Mouse (Mus musculus) thymus, adult 2 months (tissue): ENCODE measurements at regions not wholly inside any gene's neighbourhood (a gene's known extent, or its start where the extent isn't known, plus 50 kb on each side); places are given as distances from the start of the nearest gene placed in this dataset.

Source experiments
- CTCF ChIP-seq: fragments of 200-500 bp; IDR thresholded peaks from 2 replicates; pipeline ENCODE4 v1.5.1; 2012; ENCODE audit warnings: mild to moderate bottlenecking, control low read depth, low read length, moderate library complexity, borderline replicate concordance; ENCODE audit not compliant: control insufficient read depth, poor library complexity, insufficient read depth; ENCODE audit errors: extremely low read depth
- POLR2A ChIP-seq: fragments of 200-500 bp; IDR thresholded peaks from 2 replicates; pipeline ENCODE4 v1.6.1; 2012; ENCODE audit warnings: mild to moderate bottlenecking, low read length, control low read depth, moderate library complexity; ENCODE audit not compliant: control insufficient read depth, poor library complexity, insufficient read depth; ENCODE audit errors: extremely low read depth

DNA sequence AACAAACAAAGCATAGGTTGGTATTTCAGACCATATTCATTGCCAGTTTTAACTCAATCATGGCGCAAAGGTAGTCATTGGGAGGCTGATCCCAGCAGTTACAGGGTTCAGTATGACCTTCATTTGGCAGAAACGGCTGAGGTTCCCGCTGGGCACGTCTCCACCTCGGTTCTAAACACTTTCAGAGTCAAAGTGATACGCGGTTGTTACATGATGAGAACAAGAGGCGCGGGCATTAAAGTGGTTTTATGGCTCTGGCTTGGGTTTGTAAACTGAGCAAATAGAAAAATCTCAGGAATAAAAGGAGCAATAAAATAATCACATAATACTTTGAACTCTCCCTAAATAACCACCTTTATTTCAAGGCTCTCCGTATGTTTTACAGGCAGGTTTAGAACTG lies 146.0 kb upstream of the Irf2bp2 start:
- TF ChIP-seq CTCF (no peak), POLR2A (no peak)
